Mouse (Mus musculus) layer of hippocampus, postnatal 10 days (tissue): ENCODE measurements at regions not wholly inside any gene's neighbourhood (a gene's known extent, or its start where the extent isn't known, plus 50 kb on each side); places are given as distances from the start of the nearest gene placed in this dataset.

Source experiments
- DNase-seq, 2 experiments: peaks; one replicate each; pipeline ENCODE4 v3.0.0; 2021; ENCODE audit warnings: low spot score in 2 of 2

- DNase-seq, result no peak
These were observed 620.0 kb downstream of the Dnah5 start for GRCm38 (mm10) chr15:28823526-28823925.

DNA sequence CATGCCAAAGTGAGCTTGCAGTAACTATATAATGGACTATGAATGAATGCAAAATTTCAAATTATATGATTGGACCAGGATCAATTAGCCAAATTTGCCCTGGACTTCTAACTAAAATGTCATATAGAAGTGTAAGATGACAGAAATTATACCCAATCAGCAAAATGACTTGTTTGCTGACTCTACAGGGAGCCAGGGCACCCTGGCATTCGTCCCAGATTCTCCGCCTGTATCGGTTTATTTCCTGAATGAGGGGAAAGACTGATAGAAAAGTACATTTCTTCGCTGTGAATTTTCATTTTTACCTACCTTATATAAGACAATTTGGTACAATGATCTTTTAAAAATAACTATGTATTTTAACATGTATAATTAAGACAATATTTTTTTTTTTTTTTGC lies 631.3 kb downstream of the Dnah5 start:
- DNase-seq, result peak in 1 of 2 experiments; percentile 10

DNA sequence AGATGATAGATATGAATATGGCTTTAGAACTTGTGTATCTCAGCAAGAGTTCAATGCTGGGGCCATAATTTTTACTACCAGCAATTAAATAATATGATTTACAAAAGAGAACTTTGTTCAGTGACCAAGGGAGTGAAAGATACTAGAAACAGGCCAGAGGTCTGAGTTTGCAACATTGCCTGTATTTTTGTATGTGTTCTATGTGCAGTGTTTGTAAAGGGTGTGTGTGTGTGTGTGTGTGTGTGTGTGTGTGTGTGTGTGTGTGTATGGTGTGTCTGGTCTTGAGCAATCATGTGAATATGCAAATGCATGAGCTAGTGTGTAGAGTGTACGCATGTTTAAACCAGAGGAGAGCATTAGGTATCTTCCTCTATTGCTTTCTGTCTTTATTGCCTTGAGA lies 636.8 kb downstream of the Dnah5 start:
- DNase-seq, result no peak

DNA sequence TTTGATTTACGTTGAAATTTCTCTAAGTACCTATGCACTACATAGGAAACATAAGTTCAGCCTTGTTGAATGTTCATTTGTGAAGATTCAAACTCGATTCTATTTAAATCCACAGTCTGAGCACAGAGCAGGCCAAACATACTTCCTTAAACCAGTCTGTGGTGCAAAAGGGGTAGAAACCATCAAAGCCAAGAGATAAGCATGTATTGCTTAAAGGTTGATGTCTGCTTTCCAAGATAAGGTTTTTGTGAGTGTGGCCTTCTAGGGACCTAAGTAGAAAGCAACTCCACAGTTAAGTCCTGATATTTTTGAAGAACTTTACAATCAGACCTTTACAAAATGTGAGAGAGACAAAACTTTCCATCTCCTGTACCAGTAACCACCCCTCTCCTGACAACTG lies 652.9 kb downstream of the Dnah5 start:
- no peak for DNase-seq

DNA sequence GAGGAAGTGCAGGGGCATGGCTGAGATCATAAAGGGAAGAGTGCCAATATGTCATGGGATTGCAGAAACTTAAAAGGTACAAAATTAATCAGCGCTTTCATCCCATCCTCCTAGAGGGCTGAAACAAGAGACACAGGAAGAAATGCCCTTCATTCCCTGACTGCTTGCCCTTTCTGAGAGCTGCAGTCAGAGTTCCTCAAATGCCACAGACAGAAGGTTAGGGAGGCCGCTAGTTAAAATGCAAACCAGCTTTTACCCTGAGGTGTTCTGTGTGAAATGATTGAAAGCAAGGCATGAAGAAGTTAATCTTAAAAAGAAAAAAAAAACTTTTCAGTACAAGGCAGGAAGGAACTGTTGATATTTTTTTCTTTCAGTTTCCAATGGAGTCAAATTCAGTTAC lies 654.6 kb downstream of the Dnah5 start:
- DNase-seq, result no peak

- DNase-seq, result no peak
These were observed 660.5 kb downstream of the Dnah5 start for GRCm38 (mm10) chr15:28864101-28864500.

GRCm38 (mm10) chr15:28864913-28865312 lies 661.4 kb downstream of the Dnah5 start:
- DNase-seq, result no peak

- DNase-seq, result no peak
These were observed 669.4 kb downstream of the Dnah5 start for GRCm38 (mm10) chr15:28873001-28873400.

GRCm38 (mm10) chr15:28896248-28896808 lies 692.8 kb downstream of the Dnah5 start:
- DNase-seq, result no peak

- no peak for DNase-seq
These were observed 718.9 kb downstream of the Dnah5 start for GRCm38 (mm10) chr15:28922437-28922836.

DNA sequence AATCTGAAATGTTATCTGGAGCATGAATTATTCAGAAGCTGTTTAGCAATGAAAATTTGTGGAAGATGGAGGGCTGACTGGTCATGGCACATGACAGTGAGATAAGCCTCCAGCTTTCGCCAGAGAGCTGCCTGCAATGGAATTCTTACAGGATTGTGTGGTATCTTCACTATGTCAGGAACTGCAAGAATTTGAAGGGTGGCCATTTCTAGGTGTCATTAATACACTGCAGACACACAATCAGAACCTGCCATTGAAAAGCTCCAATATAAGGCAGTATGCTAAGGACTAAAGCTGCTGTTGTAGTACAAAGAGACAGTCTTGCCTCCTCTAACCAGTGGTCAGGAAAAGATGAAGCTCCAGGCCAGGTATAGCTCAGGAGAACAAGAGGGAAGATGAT lies 744.7 kb downstream of the Dnah5 start:
- DNase-seq, result no peak
